Mouse (Mus musculus): ENCODE measurements around the gene Nav1. TPM values are rescaled to one million over a fixed set of nuclear protein-coding genes. Genes with fewer than 3 reads are reported as not detected.
A peak's percentile ranks its signal among the peaks of the same experiment; 100 is the strongest.

Gene Nav1
- total RNA-seq, 2 experiments from 2014 or later: 37.2 to 41.6 TPM

DNA sequence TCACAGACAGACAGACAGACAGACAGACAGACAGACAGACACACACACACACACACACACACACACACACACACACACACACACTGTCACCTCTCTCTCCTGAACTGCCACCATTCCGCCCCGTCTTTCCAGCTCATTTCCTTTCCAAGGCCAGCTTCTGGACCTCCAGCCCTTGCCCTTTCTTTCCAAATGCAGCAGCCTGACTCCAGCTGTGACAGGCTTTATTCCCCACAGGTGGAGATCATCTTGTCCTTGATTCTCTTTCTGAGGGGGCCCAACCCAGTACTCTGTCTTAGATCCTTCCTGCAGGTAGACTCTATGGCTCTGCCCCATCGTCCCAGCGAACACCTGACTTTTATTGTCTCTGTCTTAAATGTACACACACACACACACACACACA lies 53.5 kb downstream of the Nav1 start:
- DNase-seq (ENCODE audit: low spot score in 2 of 2): no peak

DNA sequence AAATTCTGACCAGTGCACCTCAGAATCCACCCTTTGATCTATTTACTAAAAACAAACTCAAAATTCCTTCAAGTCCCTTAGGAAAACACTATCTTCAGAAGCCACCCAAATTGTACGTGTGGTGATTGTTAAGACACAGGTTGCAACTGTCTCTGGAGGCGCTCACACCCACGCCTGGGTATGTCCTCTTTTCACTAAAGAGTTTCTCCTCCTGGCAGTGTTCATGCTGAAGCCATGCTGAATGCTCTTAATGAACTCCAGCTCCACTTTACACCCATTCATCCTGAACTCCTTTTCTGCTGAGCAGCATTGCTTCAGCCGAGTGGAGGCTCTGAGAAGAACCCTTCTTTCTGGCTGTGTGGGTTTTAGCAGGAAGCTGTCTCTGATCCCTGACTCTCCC lies 53.9 kb downstream of the Nav1 start:
- DNase-seq (ENCODE audit: low spot score in 2 of 2): no peak

DNA sequence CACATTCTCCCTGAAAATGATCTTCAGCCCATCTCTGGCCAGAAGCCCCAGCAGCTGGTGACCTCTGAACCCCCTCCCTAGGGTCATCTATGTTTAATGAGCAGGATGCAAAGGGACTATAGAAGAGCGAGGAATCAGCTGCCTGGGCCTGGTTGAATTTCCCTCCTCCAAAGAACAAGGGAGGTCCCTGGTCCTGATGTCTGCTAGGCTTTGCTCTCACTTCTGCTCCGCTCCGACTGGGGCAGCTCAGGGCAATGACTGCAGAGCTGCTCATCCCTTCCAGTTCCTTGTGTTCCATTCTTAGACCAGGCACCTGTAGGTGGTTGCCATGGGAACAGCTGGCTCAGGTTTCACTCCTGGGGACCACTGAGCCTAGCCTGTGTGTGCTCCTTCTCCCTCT lies 56.2 kb downstream of the Nav1 start:
- no peak for DNase-seq (ENCODE audit: low spot score in 2 of 2)

DNA sequence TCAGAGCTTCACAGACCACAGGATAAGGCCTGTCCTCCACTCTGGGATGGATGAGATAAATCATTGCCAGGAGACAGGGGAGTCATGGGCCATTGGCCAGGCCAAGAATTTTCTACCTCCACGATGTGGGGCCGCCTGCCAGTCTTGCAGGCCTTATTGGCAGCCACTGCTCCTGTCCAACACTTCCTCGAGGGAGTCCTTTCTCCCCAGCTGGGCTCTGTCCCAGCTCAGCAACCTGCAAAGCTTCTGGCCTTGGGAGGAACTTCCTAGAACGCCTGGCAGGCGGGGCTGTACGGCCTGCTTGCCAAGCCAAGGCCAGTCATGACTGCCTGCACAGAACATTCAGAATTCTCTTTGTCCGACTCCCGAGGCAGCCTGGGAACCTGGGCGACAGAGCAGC lies 58.3 kb downstream of the Nav1 start:
- peak in 1 of 2 experiments; percentile 39 for DNase-seq (ENCODE audit: low spot score in 2 of 2)

DNA sequence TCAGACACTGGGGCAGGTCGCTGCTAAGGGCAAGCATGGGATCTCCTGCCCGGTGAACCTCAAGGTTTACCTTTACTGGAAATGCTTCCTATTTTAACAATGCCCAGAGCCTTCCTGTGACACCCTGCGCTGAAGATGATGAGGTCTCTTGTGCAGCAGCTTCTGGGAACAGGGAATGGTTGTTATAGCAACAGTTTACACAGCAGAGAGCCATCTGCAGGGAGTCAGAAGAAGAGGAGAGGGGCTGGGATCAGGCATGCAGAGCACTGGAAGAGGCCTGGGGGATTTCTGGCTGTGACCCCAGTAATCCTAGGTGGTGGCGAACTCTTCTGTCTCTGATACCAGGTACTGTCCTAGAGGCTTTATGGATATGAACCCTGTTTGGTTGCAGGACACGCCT lies 61.0 kb downstream of the Nav1 start:
- DNase-seq (ENCODE audit: low spot score in 2 of 2): no peak

DNA sequence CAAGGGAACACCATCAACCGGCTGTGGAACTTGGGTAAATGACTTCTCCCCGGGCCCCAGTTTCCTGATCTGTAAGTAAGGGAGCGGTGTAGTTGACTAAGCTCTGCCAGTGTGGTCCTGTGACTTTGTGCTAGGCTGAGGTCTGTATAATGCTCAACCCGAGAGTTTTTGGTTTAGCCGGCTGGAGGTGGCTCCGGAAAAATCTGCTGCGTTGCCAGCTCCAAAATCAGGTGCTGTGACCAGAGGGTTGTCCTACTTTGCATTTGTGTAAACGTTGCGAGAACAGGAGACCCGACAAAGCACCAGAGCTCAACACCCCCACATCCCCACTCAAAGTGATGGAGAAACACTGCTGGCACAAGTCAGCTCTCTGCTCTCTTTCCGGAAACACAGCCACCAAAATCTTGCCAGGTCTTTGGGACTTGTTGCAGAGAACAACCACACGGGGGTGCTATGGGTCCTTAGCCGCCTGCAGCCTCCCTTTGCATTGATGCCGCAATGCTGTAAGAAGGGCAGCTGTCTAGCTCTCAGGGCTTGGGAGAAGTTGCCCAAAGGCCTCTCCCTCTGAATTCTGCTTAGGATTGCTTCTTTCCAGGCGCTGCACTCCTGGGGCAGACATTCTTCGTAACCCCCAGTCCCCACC lies 62.5 kb downstream of the Nav1 start:
- peak; percentile 43 to 69 for DNase-seq (ENCODE audit: low spot score in 2 of 2)

DNA sequence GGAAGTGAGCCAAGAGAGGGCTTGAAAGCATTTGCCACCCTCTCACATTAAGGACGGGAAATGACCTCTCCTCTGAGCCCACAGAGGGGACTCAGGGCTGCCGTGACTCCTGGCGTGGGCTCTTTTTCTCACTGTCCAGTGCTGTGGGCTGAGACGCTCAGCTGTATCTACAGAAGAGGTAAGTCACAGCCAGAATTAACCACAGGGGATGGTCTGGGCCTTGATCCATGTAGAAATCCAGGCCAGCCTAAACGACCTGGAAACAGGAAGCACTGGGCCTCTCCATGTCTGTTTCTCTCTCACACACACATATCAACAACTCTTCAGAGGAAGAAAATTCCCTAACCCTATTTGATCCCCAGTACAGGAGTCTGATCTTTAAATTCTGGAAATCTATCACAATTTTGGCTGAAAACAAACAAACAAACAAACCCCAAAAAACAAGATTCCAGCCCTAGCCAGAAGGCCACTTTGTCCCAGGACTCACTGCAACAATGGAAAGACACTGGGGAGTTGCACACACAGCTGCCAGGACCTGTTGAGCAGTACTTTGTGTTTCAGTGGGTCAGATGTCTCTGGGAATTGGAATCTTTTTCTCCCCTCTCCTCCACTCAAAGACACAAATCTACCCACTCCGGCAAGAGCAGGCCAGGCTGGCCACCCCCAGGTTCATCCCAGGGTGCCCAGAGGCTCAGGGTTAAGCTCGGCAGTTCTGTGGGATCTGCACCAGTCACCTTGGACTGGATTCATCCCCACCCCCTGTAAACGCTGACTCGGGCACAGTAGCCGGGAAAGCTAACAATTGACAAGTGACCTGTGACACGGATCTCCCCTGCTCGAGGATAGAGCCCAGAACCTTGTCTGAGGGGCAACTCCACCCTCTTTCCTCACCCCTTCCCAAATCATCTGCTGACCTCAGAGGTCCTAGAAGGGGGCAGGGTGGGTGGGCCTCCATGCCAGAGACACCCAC lies 64.0 kb downstream of the Nav1 start:
- DNase-seq (ENCODE audit: low spot score in 2 of 2): no peak

DNA sequence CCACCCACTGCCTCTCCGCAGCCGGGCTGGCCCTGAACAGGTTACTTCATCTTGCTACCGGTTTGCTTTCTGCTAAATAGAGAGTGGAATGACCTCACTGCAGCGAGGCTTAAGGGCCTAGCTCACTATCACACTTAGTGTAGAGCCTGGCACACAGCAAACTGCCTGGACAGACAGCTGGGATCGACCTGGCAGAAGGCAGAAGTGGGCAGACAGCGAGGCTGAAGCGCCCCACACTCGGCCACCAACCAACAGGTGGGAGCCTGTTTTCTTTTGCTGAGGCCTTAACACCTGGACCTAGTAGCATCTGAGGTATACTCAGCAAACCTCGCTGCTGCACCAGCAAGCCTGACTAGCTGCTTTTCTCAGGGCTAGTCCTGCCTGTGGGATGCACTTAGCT lies 65.0 kb downstream of the Nav1 start:
- DNase-seq (ENCODE audit: low spot score in 2 of 2): no peak

DNA sequence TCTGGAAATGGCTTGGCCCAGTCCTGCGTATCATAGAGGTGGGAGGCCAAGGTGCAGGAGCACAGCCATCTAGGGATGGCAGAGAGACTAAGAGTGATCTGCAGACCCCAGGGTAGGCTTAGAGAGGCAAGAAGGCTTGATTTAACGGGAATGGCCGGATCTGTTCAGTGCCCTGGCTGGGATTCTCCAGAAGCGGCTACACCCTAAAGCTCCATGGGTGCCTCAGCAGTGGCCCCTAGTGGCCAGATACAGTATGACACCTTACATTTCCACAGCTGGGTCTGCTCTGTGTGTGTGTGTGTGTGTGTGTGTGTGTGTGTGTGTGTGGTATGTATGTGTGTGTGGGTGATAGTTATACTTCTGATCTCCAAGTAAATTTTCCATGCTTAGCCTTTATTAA lies 66.8 kb downstream of the Nav1 start:
- peak; percentile 74 to 78 for DNase-seq (ENCODE audit: low spot score in 2 of 2)

DNA sequence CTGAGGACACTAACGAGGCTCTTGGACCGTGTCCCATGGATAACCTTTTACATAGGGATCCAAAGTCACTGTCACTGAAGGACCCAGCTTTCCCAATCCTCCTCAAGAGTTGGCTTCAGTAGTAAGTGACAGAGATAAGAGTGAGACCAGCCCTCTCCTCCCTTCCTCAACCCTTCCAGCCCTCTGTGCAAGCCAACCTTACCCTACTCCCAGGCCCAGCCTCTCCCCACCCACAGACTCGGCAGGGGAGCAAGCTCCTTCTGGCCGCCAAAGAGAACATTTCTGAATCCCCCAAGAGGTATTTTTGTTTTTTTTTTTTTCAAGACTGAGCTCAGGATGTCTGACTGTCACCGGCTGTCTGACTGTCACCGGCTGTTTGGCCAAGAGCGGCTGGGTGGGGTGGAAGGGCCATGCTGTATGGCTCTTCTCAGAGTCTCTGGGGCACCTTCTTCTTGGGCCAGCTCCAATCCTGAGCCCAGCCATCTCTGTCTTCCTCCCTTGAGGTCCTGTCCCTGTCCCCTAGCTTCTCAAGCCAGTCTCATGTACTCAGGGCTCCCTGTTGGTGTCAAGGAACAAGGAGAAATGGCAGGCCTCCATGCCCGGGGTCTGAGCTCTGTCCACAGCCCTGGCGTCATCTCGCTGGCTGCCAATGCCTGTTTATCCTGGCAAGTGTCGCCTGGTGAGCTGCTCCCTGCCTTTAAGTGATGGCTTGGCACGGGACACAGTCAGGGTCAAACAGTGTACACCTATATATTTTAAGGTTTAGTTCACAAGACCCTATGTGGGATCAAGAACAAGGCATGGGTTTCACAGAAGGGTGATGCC lies 68.4 kb downstream of the Nav1 start:
- DNase-seq (ENCODE audit: low spot score in 2 of 2): no peak

DNA sequence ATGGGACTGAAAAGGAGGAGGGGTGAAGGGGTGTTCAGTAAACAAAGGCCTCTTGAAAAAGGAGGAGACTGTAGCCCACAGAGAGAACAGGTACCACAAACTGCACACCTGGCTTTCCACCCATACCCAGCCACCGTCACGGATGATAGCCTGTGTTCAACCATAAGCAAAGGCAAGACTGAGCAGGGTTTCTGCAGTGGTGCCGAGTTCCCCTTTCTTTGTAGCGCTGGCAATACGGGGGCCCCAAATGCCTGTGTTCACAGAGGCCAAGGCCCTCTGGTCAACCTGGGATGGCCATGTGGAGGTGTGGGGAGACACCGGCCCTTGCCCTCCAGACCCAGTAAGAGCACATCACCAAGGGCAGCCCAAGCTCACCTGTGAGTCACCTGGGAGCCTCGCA lies 70.3 kb downstream of the Nav1 start:
- DNase-seq (ENCODE audit: low spot score in 2 of 2): no peak

DNA sequence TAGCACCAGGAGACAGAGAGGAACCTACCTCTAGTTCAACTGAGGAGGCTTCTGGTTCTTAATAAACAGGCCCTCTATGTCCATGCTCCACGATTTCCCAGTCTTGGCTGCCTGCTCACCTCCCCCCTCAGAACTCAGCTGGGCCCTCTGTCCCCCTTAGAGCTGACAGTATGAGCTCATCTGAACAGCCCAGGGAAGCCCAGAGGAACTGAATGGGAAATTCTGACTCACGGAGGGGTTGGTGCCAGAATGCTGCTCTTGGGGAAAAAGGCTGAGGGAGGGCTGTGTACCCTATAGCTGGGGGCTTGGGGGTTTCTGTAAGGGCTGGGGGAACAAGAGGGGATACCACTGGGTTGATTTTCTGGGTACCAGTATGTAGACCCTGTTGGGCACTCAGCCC lies 70.8 kb downstream of the Nav1 start:
- DNase-seq (ENCODE audit: low spot score in 2 of 2): no peak

DNA sequence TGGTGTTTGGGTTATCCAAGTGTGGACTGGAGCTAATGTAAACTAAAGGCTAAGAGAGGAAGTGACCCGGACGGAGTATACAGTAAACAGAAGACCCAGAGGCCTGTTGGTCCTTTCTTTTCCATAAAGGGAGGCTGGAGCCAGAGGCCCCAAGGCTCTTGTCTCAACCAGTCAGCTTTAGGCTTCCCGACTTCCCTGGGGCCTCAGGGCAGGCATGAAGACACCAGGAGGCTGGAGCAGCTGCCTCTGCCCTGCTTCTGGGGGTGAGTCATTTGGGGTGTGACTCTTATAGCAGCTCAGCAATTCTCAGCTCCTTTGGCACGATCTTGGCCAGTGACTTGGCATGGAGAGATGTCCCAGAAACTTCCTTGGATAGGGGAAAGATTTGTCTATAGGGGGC lies 71.8 kb downstream of the Nav1 start:
- no peak for DNase-seq (ENCODE audit: low spot score in 2 of 2)

DNA sequence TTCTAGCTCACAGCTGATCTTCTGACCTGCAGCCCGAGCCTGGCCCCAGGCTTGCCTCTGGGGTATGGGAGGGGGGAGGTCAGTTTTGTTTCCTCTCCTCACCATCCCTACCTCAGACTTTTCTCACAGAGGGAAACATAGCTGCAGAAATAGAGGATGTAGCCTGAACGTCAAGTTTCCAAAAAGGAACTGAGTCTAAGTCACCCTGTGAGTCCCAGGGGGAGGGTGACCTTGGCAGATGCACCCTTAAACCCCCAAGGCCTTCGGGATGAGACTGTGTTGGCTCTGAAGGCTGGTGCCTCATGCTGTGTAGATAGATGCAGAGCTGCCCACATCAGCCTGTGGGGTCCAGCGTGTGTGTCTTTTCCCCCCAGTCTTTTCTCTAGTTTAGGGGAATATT lies 72.3 kb downstream of the Nav1 start:
- no peak for DNase-seq (ENCODE audit: low spot score in 2 of 2)

DNA sequence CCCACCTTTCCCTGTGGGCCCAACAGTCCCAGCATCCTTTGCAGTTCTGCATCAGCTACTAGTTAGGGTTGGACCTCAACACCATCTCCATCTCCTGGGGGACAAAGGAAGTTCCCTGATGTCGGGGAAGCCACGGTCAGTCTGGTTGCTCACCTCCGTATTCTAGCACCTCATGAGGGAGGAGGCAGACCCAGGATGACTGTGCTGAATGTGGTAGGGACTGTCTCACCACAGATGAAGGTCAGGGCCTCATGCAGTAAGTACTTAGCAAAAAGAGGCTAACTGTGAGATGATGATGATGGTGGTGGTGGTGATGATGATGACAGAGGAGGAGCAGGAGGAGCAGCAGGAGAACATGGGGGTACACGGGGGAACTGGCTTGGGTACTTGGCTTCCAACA lies 73.0 kb downstream of the Nav1 start:
- no peak for DNase-seq (ENCODE audit: low spot score in 2 of 2)

DNA sequence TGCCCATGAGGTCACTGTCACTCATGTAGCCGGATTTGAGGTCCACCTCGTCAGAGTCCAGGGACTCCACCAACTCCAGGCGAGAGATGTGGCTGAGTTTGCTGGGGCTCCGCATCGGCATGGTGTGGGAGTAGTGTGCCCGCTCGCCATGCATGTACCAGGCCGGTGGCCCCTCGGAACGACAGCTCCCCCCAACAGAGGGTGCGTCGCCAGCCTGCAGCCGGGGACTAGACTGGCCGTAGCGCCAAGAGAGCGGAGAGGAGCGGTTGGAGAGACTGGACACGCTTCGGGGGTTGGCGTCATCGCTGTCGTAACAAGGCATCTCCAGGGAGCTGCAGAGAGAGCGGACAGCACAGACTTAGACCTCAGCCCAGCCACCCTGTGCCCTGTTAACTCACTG lies 74.7 kb downstream of the Nav1 start:
- DNase-seq (ENCODE audit: low spot score in 2 of 2): no peak

DNA sequence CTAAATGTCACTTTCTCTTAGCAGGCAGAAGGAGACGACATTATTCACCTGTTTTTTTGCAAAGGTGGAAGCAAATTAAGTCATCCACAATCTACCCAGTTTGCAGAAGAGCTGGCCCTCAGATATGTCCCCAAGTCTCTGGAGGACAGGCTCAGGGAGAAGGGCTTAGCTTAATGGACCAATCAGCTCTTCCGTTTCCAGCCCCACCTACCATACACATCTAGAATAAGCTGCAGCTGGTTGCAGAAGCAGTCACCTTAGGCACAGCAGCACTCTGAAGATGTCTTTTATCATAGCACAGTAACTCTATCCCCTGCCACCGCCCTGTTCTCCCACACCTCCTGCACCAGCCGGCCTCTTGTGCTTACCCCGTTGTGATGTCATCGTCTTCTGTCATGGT lies 75.1 kb downstream of the Nav1 start:
- no peak for DNase-seq (ENCODE audit: low spot score in 2 of 2)

DNA sequence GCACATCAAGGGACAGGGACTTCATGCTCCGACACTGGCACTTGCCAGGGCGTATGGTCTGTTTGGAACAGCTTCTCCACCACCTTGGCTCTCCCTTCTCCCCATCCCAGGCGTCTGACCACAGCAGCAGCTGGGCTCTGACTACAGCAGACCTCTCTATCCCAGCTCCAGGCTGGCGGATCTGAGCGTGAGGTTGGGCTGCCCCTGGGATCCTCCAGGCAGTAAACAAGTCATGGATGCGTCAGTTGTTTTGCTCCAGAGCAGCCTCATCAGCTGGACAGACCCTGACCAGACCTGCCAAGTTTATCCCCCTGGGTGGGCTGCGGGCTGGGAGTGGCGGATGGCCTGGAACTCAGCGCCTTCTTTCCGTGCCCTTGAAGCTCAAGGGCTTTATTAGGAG lies 76.0 kb downstream of the Nav1 start:
- DNase-seq (ENCODE audit: low spot score in 2 of 2): no peak

DNA sequence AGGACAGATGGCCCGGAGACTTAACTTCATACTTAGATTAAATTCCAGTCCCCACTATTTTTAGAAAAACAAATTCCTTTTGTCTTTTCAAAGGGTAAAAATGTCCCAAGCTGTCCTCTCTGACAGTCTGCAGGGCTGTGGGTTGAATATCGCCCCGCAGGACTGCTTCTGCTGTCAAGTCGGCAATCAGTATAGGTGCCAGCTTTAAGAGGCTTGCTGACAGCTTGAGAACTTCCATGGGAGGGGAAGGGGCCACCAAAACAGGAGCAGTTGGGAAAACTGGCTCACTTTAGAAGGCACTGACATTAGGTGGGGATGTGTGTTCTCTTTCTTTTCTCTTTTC lies 82.6 kb downstream of the Nav1 start:
- no peak for DNase-seq (ENCODE audit: low spot score in 2 of 2)

DNA sequence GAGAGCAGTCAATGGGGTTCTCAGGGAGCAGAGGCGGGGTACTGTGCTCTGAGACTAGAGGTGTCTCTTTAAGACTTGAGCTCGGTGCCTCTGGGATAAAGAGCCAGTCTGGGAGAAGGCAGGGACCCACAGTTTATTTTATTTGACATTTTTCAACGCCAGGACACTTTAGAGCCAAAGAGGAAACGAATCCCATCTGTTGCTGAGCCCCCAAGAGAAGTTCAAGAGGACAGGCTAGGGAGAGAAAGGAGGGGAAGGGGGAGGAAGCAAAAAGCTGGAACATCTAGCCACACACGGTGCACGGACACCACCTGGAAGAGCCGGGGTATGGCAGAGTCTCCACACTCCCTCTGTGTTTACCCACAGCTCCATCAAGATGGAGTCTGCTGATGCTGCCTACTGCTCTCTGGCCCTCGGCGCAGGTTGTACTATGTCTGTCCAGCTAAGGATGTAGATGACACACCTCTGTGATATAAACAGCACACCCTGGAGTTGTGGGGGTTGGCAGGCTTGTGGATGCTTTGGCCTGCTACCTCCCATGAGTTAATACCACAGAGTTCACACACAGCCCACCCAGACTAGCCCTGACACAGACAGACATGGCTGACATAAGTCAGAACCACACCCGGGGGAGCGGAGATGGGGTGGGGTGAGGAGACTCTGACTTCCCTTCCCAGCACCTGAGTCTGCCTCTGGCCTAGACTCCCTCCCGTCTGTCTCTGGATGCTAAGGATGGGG lies 83.1 kb downstream of the Nav1 start:
- DNase-seq (ENCODE audit: low spot score in 2 of 2): no peak

DNA sequence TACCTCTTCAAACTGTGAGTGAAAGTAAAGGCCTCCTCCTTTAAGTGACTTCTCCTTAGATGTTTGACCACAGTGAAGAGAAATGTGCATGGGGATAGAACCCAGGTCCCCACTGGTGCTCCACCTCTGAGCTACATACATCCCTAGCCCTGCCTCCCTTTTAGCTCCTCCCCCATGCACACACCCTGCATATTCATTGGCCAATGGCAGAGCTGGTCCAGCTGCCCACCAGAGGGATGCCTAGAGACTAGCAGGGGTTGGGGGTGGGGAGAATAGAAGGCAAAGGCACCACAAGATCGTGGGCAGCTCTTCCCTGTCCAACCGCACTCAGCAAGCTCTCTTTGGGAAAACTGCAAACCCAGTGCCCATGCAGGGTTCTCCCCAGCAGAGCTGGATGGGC lies 83.8 kb downstream of the Nav1 start:
- no peak for DNase-seq (ENCODE audit: low spot score in 2 of 2)
